Mouse (Mus musculus) lung, adult 10 weeks (tissue): ENCODE data around the gene Olfr368. TPM values are rescaled to one million over a fixed set of nuclear protein-coding genes. Genes with fewer than 3 reads are reported as not detected.

Source experiments
- polyA plus RNA-seq: library from polyadenylated mRNA; stranded (reverse); fragments of 350-450 nt; fragmentation: Illumina TruSeq; extraction: RNeasy Lipid Tissue Mini Kit (QIAGEN cat#74804); gene quantifications from one replicate; pipeline ENCODE4 v1.2.3, GENCODE M21; 2014; ENCODE audit warnings: low read depth, low replicate concordance; ENCODE audit not compliant: insufficient read depth

Olfr368 gene
- not detected for polyA plus RNA-seq

GRCm38 (mm10) chr2:37326215-37326614 lies at the start of gene Olfr368:
Gene Olfr368, plus strand, starts transcription at chr2:37326515.

GRCm38 (mm10) chr2:37358633-37359540 lies 32.6 kb downstream of the Olfr368 start, which contains the start of gene Pdcl:
Gene Pdcl, minus strand, starts transcription at chr2:37359332.

Other genes with a start within 250 kb of the Olfr368 start
- gene Olfr361, start 237.2 kb upstream of the Olfr368 start, polyA plus RNA-seq: not detected
- not detected for gene Olfr362, start 208.6 kb upstream of the Olfr368 start, polyA plus RNA-seq
- gene Olfr364-ps1, start 187.2 kb upstream of the Olfr368 start, polyA plus RNA-seq: not detected
- not detected for gene Olfr365, start 138.3 kb upstream of the Olfr368 start, polyA plus RNA-seq
- not detected for gene Olfr366, start 114.9 kb upstream of the Olfr368 start, polyA plus RNA-seq
- gene Pdcl, start 32.8 kb downstream of the Olfr368 start, polyA plus RNA-seq: 21.4 TPM
- gene Rc3h2, start 96.4 kb downstream of the Olfr368 start, polyA plus RNA-seq: 6.0 TPM
- gene Zbtb26, start 116.6 kb downstream of the Olfr368 start, polyA plus RNA-seq: 1.7 TPM
- gene Zbtb6, start 116.7 kb downstream of the Olfr368 start, polyA plus RNA-seq: 5.9 TPM
- gene Rabgap1, start 116.8 kb downstream of the Olfr368 start, polyA plus RNA-seq: 12.2 TPM
- gene Gpr21, start 189.8 kb downstream of the Olfr368 start, polyA plus RNA-seq: 0.22 TPM